Mouse (Mus musculus) layer of hippocampus, adult 11-12 months (tissue): ENCODE results near the gene Med14.

ENCODE experiments used
- DNase-seq: peaks from one replicate; pipeline ENCODE4 v3.0.0; 2022; ENCODE audit warnings: low spot score

The Med14 gene

DNA sequence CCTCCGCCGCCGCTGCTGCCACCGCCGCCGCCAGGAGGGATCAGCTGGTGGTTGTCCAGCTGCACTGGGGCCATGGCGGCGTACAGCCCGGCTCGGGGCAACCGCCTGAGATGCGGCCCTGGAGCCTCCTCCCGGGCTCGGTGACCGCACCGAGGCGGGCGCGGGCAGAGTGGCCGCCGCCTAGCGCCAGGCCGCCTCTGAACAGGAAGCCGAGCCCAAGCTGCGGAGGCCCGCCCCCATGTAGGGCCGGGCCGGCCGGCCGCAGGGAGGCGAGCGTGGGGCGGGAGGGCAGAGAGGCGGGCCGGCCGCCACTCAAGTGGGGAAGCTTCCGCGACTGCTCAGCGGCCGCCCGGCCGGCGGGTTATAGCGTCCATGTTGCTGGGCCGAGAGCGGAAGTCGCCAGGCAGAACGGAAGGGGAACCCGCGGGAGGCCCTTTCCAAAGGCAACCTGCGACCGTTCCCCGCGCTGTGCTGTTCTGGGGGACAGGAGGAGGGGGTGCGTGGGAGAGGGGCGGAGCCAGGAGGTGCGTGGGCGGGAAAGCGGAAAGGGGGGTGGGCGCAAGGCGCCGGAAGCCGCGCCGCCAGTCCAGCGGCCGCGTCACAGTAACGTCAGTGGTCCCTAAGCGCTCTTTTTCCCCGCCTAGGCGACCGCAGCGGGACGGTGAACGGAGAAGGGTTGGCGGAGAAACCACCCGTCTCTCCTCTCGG, at the start of gene Med14:
TSS of gene Med14 (minus strand) at position 448 of the 708 bp plus-strand sequence.
- peak; percentile 85 for DNase-seq

GRCm38 (mm10) chrX:12800559-12800958, 38.7 kb upstream of the Med14 start:
- DNase-seq = no peak

GRCm38 (mm10) chrX:12794842-12795241, 33.0 kb upstream of the Med14 start:
- no peak for DNase-seq

GRCm38 (mm10) chrX:12791674-12792340, 29.9 kb upstream of the Med14 start:
- peak; percentile 4 for DNase-seq

GRCm38 (mm10) chrX:12773236-12773635, 11.4 kb upstream of the Med14 start:
- no peak for DNase-seq

- DNase-seq = no peak
Observed at GRCm38 (mm10) chrX:12771561-12771960, 9.7 kb upstream of the Med14 start.

DNA sequence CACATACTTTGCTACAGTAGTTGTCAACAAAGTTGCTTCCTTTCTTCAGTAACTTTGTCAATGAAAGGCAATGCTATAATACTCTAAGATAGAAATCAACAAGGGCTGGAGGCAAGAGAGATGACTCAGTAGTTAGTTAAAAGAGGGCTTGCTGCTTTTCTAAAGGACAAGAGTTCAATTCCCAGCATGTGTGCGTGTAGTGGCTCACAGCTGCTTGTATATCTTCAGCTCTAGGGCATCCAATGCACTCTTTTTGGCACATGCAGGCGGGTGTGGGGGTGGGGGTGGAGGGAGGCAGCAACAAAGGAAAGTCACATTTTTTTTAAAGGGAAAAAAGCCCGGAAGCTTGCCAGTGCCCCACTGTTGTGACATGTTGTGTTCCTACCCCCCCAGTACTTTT, 6.7 kb upstream of the Med14 start:
- no peak for DNase-seq

- no peak for DNase-seq
Observed at GRCm38 (mm10) chrX:12766846-12767564, 5.1 kb upstream of the Med14 start.

- no peak for DNase-seq
Observed at GRCm38 (mm10) chrX:12763127-12763834, 1.4 kb upstream of the Med14 start.

- no peak for DNase-seq
Observed at GRCm38 (mm10) chrX:12762334-12763126, 657 bp upstream of the Med14 start.

DNA sequence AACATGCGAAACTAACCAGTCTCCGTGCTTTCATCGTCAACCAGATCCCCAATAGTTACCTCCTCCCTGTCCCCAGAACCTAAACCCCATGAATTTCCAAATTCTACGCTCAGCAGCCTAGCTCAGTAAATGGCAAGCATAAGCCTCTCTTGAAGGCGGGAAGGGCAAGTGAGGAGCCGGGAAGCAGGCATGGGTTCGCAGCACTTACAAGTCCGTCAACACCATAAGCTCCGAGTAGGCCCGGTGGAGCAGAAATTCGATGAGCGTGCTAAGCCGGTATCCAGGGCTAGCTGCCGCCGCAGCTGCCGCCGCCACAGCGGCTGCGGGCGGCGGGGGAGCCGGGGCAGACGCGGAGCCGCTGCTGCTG, 631 bp downstream of the Med14 start:
- peak; percentile 22 for DNase-seq

DNA sequence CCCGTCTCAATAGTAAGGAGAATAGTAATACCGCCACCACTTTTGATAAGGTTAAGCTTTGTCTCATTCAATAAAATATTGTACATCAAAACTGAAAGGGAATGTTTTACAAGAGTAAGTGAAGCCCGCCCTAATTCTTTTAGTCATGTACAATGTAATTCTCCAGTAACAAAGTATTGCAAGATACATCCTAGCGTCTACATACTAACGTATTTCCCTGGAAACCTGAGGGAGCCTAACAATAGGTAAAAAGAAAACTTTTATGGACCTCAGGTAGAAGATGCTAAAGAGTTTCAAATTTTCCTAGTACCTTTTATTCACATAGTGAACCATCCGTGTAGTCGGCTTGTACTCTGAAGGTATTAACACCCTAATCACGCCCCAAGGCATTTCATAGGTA, 1.4 kb downstream of the Med14 start:
- no peak for DNase-seq

DNA sequence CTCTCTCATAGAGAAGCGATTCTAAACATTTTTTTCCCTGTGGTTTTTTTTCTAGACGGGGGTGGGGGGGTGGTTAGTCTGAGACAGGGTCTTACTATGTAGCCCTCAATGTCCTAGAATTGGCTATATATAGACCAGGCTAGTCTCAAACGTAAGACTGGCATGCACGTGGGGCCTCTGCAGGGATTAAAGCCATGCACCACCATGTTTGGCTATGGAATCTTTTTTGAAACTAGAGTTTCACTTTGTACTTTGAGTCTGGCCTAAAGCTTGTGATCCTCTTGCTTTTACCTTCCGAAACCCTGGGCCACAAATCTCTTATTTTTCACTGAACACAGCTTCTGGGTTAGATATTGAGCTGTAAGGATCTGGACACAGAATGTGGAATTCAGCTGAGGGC, 2.2 kb downstream of the Med14 start:
- no peak for DNase-seq

- DNase-seq = no peak
Observed at GRCm38 (mm10) chrX:12747886-12748285, 14.0 kb downstream of the Med14 start.

- no peak for DNase-seq
Observed at GRCm38 (mm10) chrX:12746729-12747128, 15.1 kb downstream of the Med14 start.

- no peak for DNase-seq
Observed at GRCm38 (mm10) chrX:12740396-12740795, 21.5 kb downstream of the Med14 start.

- no peak for DNase-seq
Observed at GRCm38 (mm10) chrX:12716036-12716435, 45.8 kb downstream of the Med14 start.

DNA sequence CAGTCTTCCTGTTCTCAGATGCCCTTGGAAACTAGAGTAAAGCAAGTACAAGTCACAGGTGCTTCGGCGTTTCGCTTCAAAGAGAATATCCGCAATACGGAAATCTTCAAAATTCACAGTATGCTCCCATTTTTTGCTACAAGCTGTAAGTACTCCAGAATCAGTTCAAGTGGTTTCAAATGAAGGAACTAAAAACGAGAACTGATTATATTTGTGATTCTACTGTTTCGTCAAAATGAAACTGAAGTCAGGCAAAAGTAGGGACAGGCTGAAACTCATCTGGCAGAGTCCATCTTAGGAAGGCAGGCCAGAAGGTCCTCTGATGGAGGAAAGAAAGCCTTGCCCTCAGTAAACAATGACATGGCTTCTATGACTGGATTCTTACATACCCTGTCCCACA, 48.1 kb downstream of the Med14 start:
- no peak for DNase-seq

DNA sequence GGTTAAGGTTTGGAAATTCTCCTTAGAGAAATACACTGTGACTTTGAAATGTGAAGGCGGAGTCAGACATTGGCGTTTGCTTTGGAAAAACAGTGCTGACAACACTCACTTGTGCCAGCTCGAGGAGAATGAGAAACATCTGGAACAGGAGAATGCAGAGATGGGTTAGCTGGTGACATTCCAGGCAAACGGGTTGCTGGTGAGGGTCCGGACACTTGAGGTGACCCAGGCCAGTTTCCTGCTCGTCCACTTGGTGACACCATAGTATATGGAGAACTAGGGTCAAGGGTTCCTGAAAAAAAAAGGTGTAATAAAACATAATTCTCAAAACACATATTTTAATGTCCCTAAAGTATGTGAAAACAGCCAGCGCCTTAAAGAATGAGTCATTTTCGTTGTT, 75.0 kb downstream of the Med14 start:
- no peak for DNase-seq

- no peak for DNase-seq
Observed at GRCm38 (mm10) chrX:12686071-12686470, 75.8 kb downstream of the Med14 start.

DNA sequence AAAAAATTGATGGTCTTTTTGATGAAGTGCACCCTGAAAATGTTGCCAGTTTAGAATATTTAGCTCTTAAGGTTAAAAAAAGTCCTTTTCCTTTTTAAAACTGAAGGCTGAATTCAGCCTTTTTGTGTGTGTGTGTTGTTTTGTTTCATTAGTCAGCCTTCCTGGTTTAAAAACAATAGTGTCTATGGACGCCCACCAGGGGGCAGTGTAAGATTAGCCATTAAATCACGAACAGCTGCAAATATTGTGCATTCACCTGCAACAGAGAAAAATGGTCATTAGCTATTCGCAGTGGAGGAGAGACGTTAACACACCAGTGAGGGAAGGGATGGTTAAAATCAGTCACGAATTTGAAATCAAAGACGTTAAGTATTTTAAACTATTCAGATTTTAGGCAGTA, 84.5 kb downstream of the Med14 start:
- DNase-seq = peak; percentile 65
